Mouse (Mus musculus): ENCODE measurements around the gene Eif2b1.
"Not testable (repeated sequence)": the region's sequence is repeated elsewhere in the genome, so short reads cannot be mapped to it uniquely, and the experiment has no call there.

Eif2b1 gene

DNA sequence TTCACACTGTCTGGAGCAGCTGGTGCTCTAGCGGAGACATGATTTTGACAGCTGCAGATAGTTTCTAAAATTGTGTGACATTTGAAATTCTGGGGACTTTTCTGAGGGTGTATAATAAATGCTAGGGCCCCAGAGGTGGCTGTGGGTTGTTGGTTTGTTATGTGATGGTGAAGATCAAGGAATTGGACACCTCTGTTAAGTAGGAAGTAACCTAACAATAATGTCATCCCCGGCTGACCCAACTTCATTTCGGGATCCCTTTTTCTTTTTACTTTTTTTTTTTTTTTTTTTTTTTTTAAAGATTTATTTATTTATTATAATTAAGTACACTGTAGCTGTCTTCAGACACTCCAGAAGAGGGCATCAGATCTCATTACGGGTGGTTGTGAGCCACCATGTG, 28.2 kb downstream of the Eif2b1 start:
- not testable (repeated sequence) for DNase-seq (ENCODE audit: low spot score)

DNA sequence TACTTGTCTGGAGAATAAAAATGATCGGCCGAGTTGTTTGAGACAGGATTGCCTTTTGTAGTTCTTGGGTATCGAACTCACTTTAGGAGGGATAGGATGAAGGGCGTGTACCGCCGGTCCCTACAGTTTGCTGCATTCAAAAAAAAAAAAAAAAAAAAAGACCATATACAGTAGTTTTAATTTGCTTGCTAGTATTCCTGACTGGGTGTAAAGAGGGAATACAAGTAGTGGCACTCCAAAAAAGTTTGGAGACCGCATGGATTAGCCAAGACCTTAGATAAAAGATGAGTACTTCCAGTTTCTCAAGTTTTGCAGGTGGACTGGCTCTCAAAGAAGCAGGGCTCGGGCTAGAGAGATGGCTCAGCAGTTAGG, 37.3 kb downstream of the Eif2b1 start:
- DNase-seq (ENCODE audit: low spot score), result no peak

DNA sequence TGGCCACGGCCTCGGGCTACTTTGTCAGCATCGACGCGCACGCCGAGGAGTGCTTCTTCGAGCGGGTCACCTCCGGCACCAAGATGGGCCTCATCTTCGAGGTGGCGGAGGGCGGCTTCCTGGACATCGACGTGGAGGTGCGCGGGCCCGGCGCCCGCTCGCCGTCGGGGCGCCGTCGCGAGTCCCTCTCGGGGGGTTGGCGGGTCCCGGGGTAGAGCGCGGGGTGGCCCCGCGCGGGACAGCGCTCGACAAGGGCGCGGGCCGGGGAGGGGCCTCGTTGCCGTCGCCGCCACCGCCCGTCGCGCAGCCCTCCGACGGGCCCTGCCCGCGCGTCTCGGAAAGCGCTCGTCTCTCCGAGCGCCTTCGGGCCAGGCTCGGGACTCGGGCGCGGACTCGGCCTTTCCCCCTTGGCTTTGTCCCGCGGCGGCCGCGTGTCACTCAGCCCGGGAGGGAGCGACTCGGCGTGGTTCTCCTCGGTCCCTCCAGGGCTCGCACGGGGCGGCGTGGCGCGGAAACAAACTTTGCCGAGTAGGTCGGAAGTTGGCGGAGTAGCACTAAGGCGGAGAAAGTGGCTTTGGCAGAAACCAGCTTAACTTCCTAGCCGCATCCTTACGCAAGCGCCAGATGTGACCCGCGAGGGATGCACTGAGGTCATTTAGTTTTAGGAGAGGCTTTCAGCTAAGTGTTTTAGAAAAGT, 37.9 kb downstream of the Eif2b1 start:
- DNase-seq (ENCODE audit: low spot score), result peak; percentile 63

DNA sequence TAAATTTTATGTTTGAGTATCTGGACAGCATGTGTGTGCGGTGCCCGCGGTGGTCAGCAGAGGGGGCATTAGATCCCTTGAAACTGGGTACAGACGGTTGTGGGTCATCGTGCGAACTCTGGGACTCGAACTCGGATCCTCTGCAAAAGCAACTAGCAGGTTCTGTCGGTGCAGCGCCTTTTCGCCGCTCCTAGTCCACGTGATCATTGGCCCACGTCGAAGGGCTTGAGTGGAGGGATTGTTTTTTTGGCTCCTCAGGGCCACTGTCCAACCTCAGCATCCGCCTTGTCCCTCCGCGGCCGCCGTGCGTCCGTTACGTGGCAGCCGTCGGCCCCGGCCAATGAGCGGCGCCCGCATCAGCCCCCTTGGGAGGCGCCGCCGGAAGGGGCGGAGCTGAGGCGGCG, 38.5 kb downstream of the Eif2b1 start, which contains the start of gene Tmed2:
Gene Tmed2, plus strand, starts transcription at position 313 of the 404 bp plus-strand sequence.
- DNase-seq (ENCODE audit: low spot score), result peak; percentile 95

DNA sequence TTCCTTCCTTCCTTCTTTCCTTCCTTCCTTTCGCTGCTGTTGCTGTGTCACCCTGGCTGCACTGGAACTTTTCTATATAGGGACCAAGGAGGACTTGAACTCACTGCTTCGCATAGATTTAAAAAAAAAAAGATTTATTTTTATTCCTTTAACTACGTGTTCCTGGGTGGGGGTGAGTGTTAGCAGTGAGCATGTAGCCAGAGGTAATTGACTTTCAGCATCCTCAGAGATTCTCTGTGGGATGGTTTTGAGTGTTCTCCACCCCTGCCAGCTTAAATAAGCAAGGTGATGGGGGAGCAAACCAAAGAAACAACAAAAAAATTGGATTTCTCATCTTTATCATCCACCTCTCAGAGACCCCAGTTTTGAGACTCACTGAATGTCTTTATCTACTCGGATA, 39.0 kb downstream of the Eif2b1 start:
- no peak for DNase-seq (ENCODE audit: low spot score)

DNA sequence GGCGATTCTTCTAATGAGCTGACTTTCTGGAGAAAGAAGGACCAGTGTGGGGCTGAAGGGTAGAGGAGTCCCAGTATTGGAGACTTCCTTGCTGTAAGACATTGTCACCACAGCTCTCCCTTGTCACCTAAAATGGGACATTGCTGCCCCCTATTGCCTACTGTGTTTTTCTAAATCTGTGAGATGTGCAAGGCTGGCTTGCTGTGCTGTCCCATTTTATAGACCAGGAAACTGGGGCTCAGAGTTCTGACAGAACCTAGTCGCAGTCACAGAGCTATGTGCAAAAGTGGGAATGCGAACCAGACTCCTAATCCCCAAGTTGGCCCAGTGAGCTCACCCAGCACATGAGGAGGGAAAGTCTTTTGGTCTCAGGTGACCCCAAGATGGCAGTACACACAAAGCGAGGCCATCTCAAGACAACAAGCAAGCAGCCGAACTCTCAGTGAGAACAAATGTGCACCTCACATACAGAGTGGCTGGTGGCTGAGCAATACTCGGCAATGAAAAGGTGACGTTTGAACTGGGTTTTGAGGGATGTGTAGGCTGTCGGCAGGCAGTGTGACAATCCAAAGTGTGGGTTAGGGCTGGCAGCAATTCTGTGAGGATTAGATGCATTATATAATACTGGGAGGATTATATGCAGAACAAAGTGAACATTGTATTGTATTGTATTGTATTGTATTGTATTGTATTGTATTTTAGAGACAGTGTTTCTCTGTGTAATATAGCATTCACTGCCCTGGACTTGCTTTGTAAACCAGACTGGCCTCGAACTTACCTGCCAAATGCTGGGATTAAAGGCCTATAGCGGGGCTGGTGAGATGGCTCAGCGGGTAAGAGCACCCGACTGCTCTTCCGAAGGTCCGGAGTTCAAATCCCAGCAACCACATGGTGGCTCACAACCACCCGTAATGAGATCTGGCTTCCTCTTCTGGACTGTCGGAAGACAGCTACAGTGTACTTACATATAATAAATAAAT, 39.8 kb downstream of the Eif2b1 start:
- peak; percentile 73 for DNase-seq (ENCODE audit: low spot score)

DNA sequence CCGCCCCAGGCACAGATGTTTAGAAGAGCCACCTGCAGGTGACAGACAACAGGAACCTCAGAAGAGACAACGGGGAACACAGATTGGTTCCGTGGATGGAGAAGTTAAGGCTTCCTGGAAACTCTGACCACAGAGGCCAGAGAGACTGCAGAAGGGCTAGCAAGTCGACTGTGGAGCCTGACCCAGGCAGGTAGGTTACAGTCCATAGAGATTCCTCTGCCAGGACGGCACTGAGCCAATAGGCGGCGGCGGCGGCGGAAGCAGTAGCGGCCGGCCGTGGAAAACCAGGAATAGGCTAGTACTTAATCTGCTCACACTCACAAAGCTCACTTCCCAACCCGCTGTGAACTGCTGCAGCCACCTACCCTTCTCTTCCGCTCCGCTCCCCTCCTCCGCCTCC, 42.2 kb downstream of the Eif2b1 start:
- peak; percentile 8 for DNase-seq (ENCODE audit: low spot score)

DNA sequence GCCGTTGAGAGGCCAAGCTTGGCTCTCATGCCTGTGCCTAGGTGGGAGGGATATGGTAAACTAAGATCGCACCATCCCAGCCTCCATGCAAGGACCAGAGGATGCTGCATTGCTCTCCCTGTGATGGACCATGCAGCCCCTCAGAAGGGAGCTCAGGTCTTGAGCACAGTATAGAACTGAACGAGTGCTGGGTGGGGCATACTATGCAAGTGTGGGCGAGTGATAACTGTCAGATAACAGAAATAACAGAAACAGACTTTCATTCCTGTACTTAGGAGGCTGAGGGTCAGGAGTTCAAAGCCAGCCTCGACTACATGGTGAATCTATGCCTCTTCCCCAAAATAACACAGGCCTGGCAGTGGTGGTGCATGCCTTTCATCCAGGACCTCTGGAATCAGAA, 43.9 kb downstream of the Eif2b1 start:
- no peak for DNase-seq (ENCODE audit: low spot score)

DNA sequence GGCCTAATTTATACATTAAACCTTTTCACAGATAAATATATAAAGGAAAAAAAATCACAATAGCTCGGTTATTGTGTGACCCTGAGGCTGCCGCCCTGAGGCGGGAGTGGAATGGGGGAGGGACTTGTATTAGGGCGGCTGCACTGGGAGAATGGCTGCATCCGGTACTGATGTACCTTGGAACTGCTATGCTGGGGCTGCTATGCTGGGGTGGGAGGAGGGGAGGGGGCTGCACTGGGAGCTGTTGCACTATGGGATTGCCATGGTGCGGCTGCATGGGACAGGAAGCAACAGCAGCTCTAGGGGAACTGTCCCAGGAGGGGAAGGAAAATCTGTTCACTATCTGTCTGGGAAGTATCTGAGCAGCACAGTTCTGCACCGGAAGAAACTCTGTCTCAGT, 46.5 kb downstream of the Eif2b1 start:
- no peak for DNase-seq (ENCODE audit: low spot score)

DNA sequence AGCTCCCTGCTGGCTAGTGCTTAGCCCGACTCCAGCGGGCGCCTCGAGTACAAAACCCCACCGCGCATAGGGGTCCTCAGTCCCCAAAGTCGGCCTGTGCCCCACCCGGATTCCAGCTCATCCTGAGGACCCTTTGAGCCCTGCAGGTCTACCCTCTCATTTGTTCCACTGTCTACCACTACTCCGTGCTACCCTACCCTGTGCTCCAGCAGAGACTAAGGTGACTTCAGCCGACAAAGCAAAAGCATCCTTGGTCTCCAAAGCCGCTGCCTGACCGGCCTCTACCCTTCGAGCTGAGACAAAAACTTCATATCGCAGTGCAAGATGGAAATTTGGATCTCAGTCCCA, 47.4 kb downstream of the Eif2b1 start:
- DNase-seq (ENCODE audit: low spot score), result no peak

DNA sequence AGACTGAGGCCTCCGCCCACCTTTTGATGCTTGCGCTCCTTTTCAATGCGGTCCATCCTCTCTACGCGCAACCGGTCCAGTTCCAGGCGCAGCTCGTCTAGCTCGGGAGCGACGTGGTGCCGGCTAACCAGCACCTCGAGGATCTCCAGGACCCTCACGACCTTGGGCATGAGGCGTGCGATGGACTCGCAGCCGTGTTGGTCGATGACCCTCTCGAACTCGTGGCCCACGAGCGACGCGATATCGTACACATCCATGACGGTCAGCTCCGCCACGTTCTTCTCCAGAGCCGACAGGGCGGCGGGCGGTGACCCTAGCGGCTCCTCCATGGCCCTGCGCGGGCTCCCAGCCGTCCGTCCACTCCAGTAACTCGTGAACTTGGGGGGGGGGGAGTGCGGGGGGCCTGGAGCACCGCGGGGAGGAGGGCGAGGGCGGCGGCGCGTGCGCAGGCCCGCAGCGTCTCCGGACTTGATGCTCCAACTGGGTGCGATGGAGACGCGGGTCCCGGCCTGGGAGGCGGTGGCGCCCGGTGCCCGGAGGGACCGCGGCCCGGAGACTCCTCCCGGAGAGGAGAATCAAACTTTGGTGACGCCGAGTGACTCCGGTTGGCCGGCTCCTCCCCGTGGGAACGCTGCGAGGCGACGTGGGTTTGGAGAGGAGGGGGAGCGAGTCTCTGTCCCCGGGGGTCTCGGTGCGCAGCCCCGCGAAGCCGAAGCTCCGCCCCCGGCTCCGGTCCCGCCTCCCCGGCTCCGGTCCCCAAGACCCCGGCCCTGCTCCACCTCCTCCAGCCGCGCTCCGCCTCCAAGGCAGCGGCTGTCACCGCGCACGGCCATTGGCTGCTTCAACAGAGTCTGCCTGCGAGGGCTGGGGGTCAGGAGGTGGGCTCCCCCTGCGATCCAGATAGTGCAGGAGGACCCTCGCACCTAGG, 48.0 kb downstream of the Eif2b1 start, which contains the start of gene Rilpl1:
Gene Rilpl1, minus strand, starts transcription at position 737 of the 928 bp plus-strand sequence.
- peak; percentile 49 for DNase-seq (ENCODE audit: low spot score)

DNA sequence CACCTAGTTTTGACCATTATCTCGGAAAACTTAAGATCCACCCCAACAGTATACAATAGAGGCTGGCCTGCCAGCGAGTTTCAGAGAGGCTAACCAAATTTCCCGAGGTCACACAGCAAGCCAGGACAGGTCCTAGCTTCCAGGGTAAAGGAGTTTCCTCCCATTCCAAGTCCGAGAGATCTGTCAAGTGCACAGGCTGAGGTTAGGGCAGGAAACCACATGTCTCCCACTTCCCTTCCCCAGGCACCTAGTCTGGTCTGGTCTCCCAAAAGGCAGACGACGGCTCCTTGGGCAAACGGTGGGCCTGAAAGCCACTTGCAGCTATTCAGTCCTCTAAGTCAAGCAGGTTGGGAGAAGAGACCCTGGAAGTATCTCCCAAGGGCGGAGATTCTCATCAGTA, 49.2 kb downstream of the Eif2b1 start:
- no peak for DNase-seq (ENCODE audit: low spot score)

DNA sequence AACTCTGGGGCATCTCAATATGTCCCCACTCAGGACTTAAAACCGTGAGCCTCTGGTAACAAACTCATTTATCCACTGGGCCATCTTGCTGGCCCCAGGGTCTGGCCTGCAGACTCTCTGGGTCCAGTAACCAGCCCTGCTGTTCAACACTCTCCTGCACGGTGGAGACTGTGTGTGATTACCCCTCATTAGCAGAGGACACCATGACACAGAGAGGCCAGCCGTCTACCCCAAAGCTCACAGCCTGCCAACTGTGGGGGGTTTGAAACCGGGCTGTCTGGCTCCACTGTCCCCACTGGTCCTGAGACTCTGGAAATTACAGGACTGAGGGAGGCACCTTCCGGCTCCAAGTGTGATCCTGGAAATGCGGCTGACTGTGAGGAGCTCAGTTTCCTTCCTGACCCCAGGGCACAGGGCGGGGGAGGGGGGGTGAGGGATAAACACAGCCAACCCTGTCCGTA, 49.7 kb downstream of the Eif2b1 start:
- DNase-seq (ENCODE audit: low spot score), result no peak

DNA sequence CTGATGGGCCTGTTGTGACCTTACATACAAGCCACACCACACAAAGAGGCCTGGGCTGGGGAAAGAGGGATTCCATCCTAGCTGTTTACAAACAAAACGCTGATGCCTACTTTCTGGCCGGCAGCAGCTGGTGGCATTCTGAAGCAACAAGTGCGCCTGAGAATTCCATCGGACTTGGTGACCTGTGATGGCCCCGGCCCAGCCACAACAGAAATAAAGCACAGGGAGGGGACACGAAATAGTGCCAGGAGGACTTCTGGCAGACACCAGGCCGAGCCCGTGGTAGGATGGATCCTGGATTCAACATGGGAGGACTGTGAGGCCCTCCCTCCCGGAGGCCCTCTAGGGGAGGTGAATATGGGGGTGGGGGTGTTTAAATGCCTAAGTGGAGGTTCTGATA, 50.1 kb downstream of the Eif2b1 start:
- no peak for DNase-seq (ENCODE audit: low spot score)

DNA sequence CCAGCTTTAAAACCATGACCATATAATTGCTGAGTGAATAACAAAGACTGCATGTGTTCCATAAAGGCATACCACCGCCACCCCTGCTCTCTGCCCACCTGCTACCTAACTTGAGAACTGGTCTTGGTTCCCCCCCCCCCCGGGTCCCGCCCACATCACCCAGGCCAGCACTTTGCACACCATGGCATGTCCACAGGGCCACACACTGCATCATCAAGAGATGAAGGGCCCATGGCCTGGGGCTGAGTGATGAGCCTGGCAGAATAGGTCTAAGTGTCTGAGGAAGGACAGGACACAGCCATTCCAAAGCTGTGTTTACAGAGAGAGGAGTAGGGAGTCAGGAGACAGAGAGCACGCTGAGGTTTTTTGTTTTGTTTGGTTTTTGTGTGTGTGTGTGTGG, 50.6 kb downstream of the Eif2b1 start:
- no peak for DNase-seq (ENCODE audit: low spot score)

DNA sequence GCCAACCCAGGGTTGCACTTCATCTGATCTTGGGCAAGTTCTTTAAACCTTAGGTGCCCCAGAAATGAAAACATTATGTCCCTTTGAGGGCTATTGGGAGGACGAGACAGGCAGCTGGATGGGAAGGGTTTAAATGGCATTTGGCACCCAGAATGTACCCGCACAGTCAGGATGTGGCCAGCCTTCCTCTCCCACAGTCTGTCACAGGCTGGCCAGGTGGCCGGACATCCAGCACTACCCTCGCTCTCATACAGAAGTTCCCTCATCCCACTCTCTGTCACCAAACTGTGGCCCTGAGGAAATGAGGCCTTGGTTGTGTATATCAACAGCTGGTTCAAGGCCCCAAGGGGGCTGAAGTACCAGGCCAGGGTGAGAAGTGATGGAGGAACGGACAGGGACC, 54.0 kb downstream of the Eif2b1 start:
- DNase-seq (ENCODE audit: low spot score), result no peak

DNA sequence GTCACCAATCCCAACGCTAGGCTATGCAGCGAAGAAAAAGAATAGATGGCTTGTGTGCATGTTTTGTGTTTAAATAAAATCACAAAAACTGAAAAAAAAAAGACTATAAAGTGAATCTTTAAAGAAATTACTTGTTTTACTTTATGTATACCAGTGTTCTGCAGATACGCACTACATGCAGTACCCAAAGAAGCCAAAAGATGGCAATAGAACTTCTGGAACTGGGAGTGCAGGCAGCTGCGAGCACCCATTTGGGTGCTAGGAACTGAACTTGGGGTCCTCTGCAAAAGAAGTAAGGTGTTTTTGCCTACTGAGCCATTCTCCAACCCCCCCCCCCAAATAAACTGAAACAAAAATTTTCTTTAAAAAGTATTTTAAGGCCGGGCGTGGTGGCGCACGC, 55.9 kb downstream of the Eif2b1 start:
- DNase-seq (ENCODE audit: low spot score), result no peak

DNA sequence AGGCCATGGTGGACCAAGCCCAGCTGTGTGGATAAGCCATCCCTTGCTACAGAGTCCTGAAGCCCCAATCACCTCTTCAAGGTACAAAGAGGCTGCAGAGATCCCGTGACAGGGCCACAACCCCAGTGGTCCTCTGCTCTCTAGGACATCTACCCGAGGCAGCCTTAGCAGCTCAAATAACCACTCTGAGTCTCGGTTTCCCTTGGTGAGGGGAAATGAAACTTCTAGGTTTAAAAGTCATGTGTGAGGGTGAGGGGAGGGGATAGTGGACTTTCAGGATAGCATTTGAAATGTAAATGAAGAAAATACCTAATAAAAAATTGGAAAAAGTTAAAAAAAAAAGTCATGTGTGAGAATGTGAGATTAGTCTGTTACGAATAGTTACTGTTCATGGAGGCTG, 57.3 kb downstream of the Eif2b1 start:
- DNase-seq (ENCODE audit: low spot score), result no peak
